Comparison of ENCODE assay signal across 7 mouse cellular contexts in the genomic region with DNA sequence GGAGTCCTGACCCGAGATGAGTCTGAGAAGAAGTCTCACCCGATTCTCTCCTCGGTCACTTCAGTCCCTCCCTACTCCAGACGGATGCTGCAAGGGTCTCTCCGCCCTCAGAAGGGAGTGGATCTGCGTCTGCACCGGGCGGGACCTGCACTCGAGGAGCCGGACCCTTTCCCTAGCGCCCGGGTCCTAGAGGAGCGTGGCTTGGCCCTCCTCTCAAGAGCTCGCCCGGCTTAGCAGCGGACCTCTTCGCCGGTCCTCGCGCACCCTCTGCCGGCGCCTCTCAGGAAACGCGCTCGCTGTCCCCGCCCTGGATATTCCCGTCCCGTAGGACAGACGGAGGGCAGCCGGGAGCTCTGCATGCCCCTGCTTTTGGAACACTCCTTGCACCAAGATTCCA. TPM values are rescaled to one million over a fixed set of nuclear protein-coding genes. Genes with fewer than 3 reads are reported as not detected.
A peak's percentile ranks its signal among the peaks of the same experiment; 100 is the strongest.
DNase-seq lines count a peak whose midpoint lies in the region; ATAC-seq and TF ChIP-seq lines count a peak whose summit lies in the region.

No protein-coding gene starts in this region.

- TF ChIP-seq POLR2A in cortical plate, adult 2 months (IDR thresholded peaks at IDR 0.05; ENCODE audit: extremely low read depth, insufficient read depth, low read length) = no peak

- intact Hi-C loops in left cerebral cortex, postnatal 4 days (cut with DNase I) = loop anchor here (2.0 to 10.0 kb wide), 2 partner anchors 80 to 324 kb away; no protein-coding TSS in a partner anchor

- ATAC-seq in intestine, embryonic 14.5 days (replicated peaks; ENCODE audit: low FRiP score, low TSS enrichment, low read depth) = peak; percentile 70
- peak; percentile 78 for ATAC-seq in midbrain, embryonic 11.5 days (ENCODE audit: low FRiP score)

- H3K4me3 ChIP-seq in cortical plate, adult 2 months (ENCODE audit: insufficient read depth, low read length) = peak overlapping the region; percentile 30
- peak overlapping the region; percentile 31 for H3K4me3 ChIP-seq in intestine, embryonic 14.5 days (ENCODE audit: low read depth, low read length)
- H3K4me3 ChIP-seq in midbrain, embryonic 11.5 days (ENCODE audit: low read depth, low read length) = peak overlapping the region; percentile 23

- H3K9me3 ChIP-seq in intestine, embryonic 14.5 days (ENCODE audit: control insufficient read depth, low read length) = no peaks in the 10 kb centered on the region
- H3K9me3 ChIP-seq in midbrain, embryonic 11.5 days (ENCODE audit: control insufficient read depth, low read length) = no peaks in the 10 kb centered on the region

- 1% methylated on average over 30 of the region's 30 CpGs for WGBS in intestine, embryonic 14.5 days
- under 1% methylated on average over 30 of the region's 30 CpGs for WGBS in midbrain, embryonic 11.5 days

- peaks cover 43% of the 10 kb centered on the region for H3K27me3 ChIP-seq in intestine, embryonic 14.5 days (replicated peaks; ENCODE audit: control insufficient read depth, insufficient read depth, low read length)
- peaks cover 71% of the 10 kb centered on the region for H3K27me3 ChIP-seq in midbrain, embryonic 11.5 days (ENCODE audit: control insufficient read depth, insufficient read depth, low read length)

- peak; percentile 74 for DNase-seq in adipocyte (ENCODE audit: low spot score)
- peak; percentile 75 for DNase-seq in gastrocnemius, postnatal 25 days
- DNase-seq in intestine, embryonic 14.5 days (ENCODE audit: low spot score) = peak; percentile 88
- peak; percentile 87 for DNase-seq in left cerebral cortex, postnatal 4 days
- peak; percentile 97 for DNase-seq in midbrain, embryonic 11.5 days (ENCODE audit: low spot score, missing footprints)
- DNase-seq in right cerebral cortex, postnatal 4 days = peak; percentile 82

- no peaks in the 10 kb centered on the region for H3K36me3 ChIP-seq in intestine, embryonic 14.5 days (ENCODE audit: control insufficient read depth, insufficient read depth, low read length)
- H3K36me3 ChIP-seq in midbrain, embryonic 11.5 days (ENCODE audit: control insufficient read depth, insufficient read depth, low read length) = no peaks in the 10 kb centered on the region

- peak; percentile 71 for TF ChIP-seq CTCF in cortical plate, adult 2 months (IDR thresholded peaks at IDR 0.05; ENCODE audit: extremely low read depth, insufficient read depth, low read length)

- H3K4me2 ChIP-seq in intestine, embryonic 14.5 days (ENCODE audit: low read length) = peak overlapping the region; percentile 87
- H3K4me2 ChIP-seq in midbrain, embryonic 11.5 days = peak overlapping the region; percentile 45

- 0 out of 2 replicates have a peak overlapping the region, but pooled peaks have one; percentile 14 for H3K9ac ChIP-seq in intestine, embryonic 14.5 days (ENCODE audit: low read length)
- peak overlapping the region; percentile 4; the same call in 1 of the 2 replicates for H3K9ac ChIP-seq in midbrain, embryonic 11.5 days (ENCODE audit: low read length)

- H3K4me1 ChIP-seq in cortical plate, adult 2 months (ENCODE audit: control insufficient read depth, insufficient read depth, low read length) = no peaks in the 10 kb centered on the region
- H3K4me1 ChIP-seq in intestine, embryonic 14.5 days (replicated peaks; ENCODE audit: control insufficient read depth, insufficient read depth, low read length) = peaks cover 9% of the 10 kb centered on the region; the same call in 1 of the 2 replicates
- H3K4me1 ChIP-seq in midbrain, embryonic 11.5 days (ENCODE audit: control insufficient read depth, insufficient read depth, low read length) = peaks cover 9% of the 10 kb centered on the region

- H3K27ac ChIP-seq in cortical plate, adult 2 months (ENCODE audit: insufficient read depth, low read length) = no peak overlapping the region
- H3K27ac ChIP-seq in intestine, embryonic 14.5 days (ENCODE audit: low read depth) = no peak overlapping the region
- H3K27ac ChIP-seq in midbrain, embryonic 11.5 days (ENCODE audit: low read depth, low read length) = no peak overlapping the region

RNA-seq across cellular contexts. Expression of a gene that starts 15.4 kb away (rescaled TPM):
- 10.8 and 11.4 TPM in 2 replicates for polyA plus RNA-seq in cortical plate, adult 2 months (2012; rRNA removed)
- 10 to 100 TPM; 12.5 to 13.2 TPM for total RNA-seq in gastrocnemius, postnatal 25 days (2021)
- polyA plus RNA-seq in intestine, embryonic 14.5 days (2014; fragmentation: Nextera tagmentation; extraction: Ambion mirVana) = 13.5 and 14.3 TPM in 2 replicates
- 1 to 10 TPM; 5.5 to 6.6 TPM for total RNA-seq in left cerebral cortex, postnatal 4 days (2021)
- polyA plus RNA-seq in midbrain, embryonic 11.5 days (2014; fragmentation: Nextera tagmentation; extraction: Ambion mirVana) = 14.3 and 16.5 TPM in 2 replicates

RNA-seq across cellular contexts. Expression of a gene that starts 15.5 kb away (rescaled TPM):
- 54.5 and 56.5 TPM in 2 replicates for polyA plus RNA-seq in cortical plate, adult 2 months (2012; rRNA removed)
- total RNA-seq in gastrocnemius, postnatal 25 days (2021) = 10 to 100 TPM; 16.3 to 16.5 TPM
- polyA plus RNA-seq in intestine, embryonic 14.5 days (2014; fragmentation: Nextera tagmentation; extraction: Ambion mirVana) = 41.8 and 44.0 TPM in 2 replicates
- 10 to 100 TPM; 34.9 to 41.2 TPM for total RNA-seq in left cerebral cortex, postnatal 4 days (2021)
- 47.7 and 54.3 TPM in 2 replicates for polyA plus RNA-seq in midbrain, embryonic 11.5 days (2014; fragmentation: Nextera tagmentation; extraction: Ambion mirVana)
